Mouse (Mus musculus) small intestine, adult 2 months (tissue): ENCODE results near the gene Ccdc60. TPM values are rescaled to one million over a fixed set of nuclear protein-coding genes. Genes with fewer than 3 reads are reported as not detected.

Source experiments
- H3K27ac ChIP-seq: fragments of 200-500 bp; 2 replicates; pipeline ENCODE4 v1.5.1; 2012; ENCODE audit warnings: low read depth, low read length, control low read depth, inconsistent platforms; ENCODE audit not compliant: insufficient read depth
- H3K27me3 ChIP-seq: fragments of 200-500 bp; 2 replicates; pipeline ENCODE4 v1.6.1; 2012; ENCODE audit warnings: mild to moderate bottlenecking, moderate library complexity, low read length, inconsistent platforms; ENCODE audit not compliant: control insufficient read depth, insufficient read depth
- H3K36me3 ChIP-seq: fragments of 200-500 bp; 2 replicates; pipeline ENCODE4 v1.6.1; 2012; ENCODE audit warnings: mild to moderate bottlenecking, low read length, control low read depth, inconsistent platforms; ENCODE audit not compliant: control insufficient read depth, insufficient read depth
- H3K4me1 ChIP-seq: fragments of 200-500 bp; 2 replicates; pipeline ENCODE4 v1.6.1; 2012; ENCODE audit warnings: low read length, inconsistent platforms, mixed read lengths; ENCODE audit not compliant: control insufficient read depth, insufficient read depth, insufficient read length
- H3K4me3 ChIP-seq: fragments of 200-500 bp; 2 replicates; pipeline ENCODE4 v1.5.1; 2012; ENCODE audit warnings: low read depth, mild to moderate bottlenecking, control low read depth, inconsistent platforms, low read length, moderate library complexity
- CTCF ChIP-seq: fragments of 200-500 bp; IDR thresholded peaks from 2 replicates; pipeline ENCODE4 v1.5.1; 2012; ENCODE audit warnings: low read depth, mild to moderate bottlenecking, control low read depth, inconsistent platforms, low read length, moderate library complexity, mixed read lengths; ENCODE audit not compliant: insufficient replicate concordance, insufficient read length; ENCODE audit errors: extremely low read depth
- POLR2A ChIP-seq: fragments of 200-500 bp; IDR thresholded peaks from 2 replicates; pipeline ENCODE4 v1.6.1; 2012; ENCODE audit warnings: low read depth, mild to moderate bottlenecking, control low read depth, inconsistent platforms, low read length, moderate library complexity
- WGBS: fragments of 180-500 bp; shearing (Covaris S2); methylation state at CpG from one replicate; pipeline ENCODE4 v1.1.7; 2018; 5-methylcytosine and 5-hydroxymethylcytosine counted together
- polyA plus RNA-seq: library from polyadenylated mRNA; depleted of rRNA; stranded (reverse); fragments of >200 nt; gene quantifications from 2 replicates; pipeline ENCODE4 v1.2.3, GENCODE M21; 2012; rRNA removed

Ccdc60 gene
- polyA plus RNA-seq = 0.14 and 0.16 TPM in 2 replicates

DNA sequence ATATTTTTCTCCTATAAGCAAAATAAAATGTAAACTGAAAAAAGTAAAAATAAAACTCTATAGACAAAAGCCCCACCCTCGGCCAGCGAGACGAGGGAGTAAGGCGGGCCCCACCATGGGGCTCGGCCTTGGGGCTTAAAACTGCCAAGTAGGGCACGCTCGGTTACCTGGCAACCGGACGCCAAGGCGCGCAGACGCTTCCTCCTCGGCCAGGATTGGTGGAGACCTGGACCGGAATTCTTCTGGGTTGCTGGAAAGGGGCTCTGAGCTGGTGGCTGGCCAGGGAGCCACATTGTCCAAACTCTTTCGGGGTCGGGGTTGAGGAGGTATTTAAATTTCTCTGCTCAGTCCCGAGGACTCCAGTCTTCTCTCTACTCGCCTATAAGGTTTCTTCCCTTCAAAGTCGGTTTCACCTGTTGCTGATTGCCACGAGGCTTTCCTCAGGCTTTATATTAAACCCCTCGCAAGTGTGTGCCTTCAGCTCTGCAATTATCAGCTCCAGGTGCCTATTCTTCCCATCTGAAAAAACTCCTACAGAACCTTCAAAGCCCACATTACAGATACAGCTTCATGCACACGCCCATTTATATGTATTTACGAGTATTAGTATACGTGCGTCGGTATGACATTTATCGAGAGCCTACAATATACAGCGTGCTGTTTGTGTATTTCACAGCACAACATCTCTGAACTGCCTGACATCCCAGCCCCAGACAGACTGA, at the start of gene Ccdc60:
Gene Ccdc60 (minus strand): TSS at position 137 of the 722 bp plus-strand sequence.
- no peak for TF ChIP-seq CTCF
- no peak for TF ChIP-seq POLR2A
- Histone ChIP-seq H3K4me1 (no peaks in the 10 kb centered on the region), H3K27ac (no peak within 1 kb of the TSS), H3K4me3 (no peak within 1 kb of the TSS), H3K36me3 (no peaks in the 10 kb centered on the region), H3K27me3 (no peaks in the 10 kb centered on the region)
- 3% methylated on average over 28 of the region's 28 CpGs for WGBS

- TF ChIP-seq CTCF (no peak), POLR2A (no peak)
- Histone ChIP-seq H3K4me3 (no peak overlapping the region), H3K4me1 (no peaks in the 10 kb centered on the region), H3K27ac (no peak overlapping the region), H3K36me3 (no peaks in the 10 kb centered on the region), H3K27me3 (no peaks in the 10 kb centered on the region)
Observed at GRCm38 (mm10) chr5:116336191-116336590, 47.4 kb upstream of the Ccdc60 start.

GRCm38 (mm10) chr5:116328911-116329310, 40.1 kb upstream of the Ccdc60 start:
- H3K4me1 ChIP-seq = no peaks in the 10 kb centered on the region
- 68% methylated on average over 4 of the region's 4 CpGs for WGBS

DNA sequence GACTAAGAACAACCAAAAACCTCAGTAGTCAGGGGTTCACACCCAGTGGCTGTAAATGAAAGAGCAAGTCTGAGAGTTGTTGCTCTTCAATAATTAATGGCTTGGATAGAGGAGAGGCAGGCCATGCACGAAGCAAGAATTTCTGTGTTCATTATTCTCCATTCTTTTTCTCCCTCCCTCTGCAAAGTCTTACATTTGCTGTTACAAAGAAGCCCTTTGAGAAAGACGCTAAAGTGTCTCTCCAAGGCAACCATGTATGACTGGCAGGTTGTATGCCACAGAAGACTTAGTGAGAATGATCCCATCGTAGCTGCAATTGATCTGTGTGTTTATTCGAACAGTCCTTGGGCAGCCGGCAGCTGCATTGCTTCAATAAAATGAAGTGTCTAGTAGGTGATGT, 34.6 kb upstream of the Ccdc60 start:
- no peaks in the 10 kb centered on the region for H3K36me3 ChIP-seq
- 47% methylated on average over 5 of the region's 5 CpGs for WGBS
- H3K4me1 ChIP-seq = no peaks in the 10 kb centered on the region
- no peaks in the 10 kb centered on the region for H3K27me3 ChIP-seq
- H3K4me3 ChIP-seq = no peak overlapping the region
- H3K27ac ChIP-seq = no peak overlapping the region
- no peak for TF ChIP-seq POLR2A
- TF ChIP-seq CTCF = no peak

More at GRCm38 (mm10) chr5:116328911-116329310, 40.1 kb upstream of the Ccdc60 start:
- no peak overlapping the region for H3K27ac ChIP-seq
- H3K36me3 ChIP-seq = no peaks in the 10 kb centered on the region
- no peak overlapping the region for H3K4me3 ChIP-seq
- H3K27me3 ChIP-seq = no peaks in the 10 kb centered on the region
- TF ChIP-seq CTCF = no peak
- TF ChIP-seq POLR2A = no peak

GRCm38 (mm10) chr5:116322365-116323027, 33.7 kb upstream of the Ccdc60 start:
- Histone ChIP-seq H3K36me3 (no peaks in the 10 kb centered on the region), H3K27ac (no peak overlapping the region), H3K4me3 (no peak overlapping the region), H3K27me3 (no peaks in the 10 kb centered on the region), H3K4me1 (no peaks in the 10 kb centered on the region)
- 69% methylated on average over 15 of the region's 15 CpGs for WGBS
- TF ChIP-seq POLR2A (no peak), CTCF (no peak)

DNA sequence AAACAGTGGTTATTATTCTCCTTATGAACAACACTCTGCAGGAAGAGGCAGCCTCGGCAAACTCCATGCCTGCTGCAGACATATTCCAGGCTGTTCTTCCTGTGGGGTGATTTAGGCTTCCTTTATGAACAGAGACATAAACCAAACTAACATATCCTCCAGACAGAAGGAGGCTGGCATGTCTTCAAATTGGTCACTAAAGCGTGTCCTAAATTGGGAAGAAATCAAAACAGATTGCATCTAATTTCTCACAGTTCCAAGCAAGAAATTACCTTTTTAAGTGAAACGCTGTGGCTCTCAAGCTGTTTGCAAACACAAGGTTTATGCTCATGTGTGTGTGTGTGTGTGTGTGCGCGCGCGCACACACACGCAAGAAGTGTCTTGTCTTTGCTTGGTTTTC, 24.9 kb upstream of the Ccdc60 start:
- no peak for TF ChIP-seq CTCF
- TF ChIP-seq POLR2A = no peak
- no peaks in the 10 kb centered on the region for H3K4me1 ChIP-seq
- H3K36me3 ChIP-seq = no peaks in the 10 kb centered on the region
- WGBS = 89% methylated on average over 8 of the region's 8 CpGs
- H3K4me3 ChIP-seq = no peak overlapping the region
- no peak overlapping the region for H3K27ac ChIP-seq
- H3K27me3 ChIP-seq = no peaks in the 10 kb centered on the region

DNA sequence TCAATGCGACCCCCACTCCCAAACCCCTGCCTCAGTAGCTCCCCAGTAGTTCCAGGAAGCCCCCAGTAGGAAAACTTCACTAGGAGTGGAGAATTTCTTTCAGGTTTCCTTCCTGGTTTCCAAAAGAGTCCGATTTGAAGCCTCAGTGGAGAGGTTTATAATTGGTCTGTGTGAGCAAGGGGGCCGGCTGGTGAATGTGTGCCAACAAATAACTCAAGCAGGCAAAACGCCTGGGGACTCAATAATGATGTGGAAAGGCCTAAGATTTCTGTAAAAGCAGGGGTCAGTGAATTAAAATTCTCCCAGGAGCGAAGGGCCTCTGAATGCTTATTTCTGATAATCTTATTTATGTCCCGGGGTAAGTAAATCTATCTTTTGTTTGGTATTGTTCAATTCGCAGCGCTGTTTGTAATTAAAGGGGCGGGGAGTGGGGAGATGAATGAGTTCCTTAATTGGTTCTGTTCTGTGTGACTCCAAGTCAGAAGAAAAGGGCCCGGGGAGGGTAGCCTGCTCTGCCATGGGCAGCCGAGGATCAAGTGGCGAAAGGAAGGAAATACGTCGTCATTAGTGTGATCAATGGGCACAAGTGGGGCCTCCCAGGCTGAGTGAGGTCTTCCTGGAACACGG, 23.4 kb upstream of the Ccdc60 start:
- Histone ChIP-seq H3K27me3 (no peaks in the 10 kb centered on the region), H3K27ac (no peak overlapping the region), H3K36me3 (no peaks in the 10 kb centered on the region), H3K4me1 (no peaks in the 10 kb centered on the region), H3K4me3 (no peak overlapping the region)
- WGBS = 68% methylated on average over 15 of the region's 15 CpGs
- no peak for TF ChIP-seq POLR2A
- TF ChIP-seq CTCF = no peak
